Mouse (Mus musculus): ENCODE results near the gene Snapin. TPM values are rescaled to one million over a fixed set of nuclear protein-coding genes. Genes with fewer than 3 reads are reported as not detected.

Snapin gene
- polyA plus RNA-seq, 1 experiment from 2014 or later: 79.6 TPM

DNA sequence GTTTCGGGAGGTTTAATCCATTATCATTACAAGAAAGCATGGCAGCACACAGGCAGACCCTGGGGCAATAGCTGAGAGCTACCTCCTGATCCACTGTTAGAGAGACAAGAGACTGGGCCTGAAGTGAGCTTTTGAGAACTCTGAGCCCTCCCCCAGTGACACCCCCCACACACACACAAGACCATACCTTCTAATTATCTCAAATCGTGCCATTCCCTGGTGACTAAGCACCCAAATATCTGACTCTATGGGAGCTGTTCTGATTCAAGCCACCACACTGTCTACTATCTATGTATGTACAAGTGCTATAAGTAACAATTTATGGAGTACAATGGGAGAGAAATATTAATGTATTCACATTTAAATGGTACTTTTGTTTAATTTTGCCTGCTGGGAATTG lies 50.1 kb downstream of the Snapin start:
- H3K4me2 ChIP-seq (ENCODE audit: low read length): no peak overlapping the region
- H3K9ac ChIP-seq (ENCODE audit: low read depth, low read length): no peak overlapping the region
- ATAC-seq (replicated peaks; ENCODE audit: low FRiP score, low read depth) (no peak), DNase-seq (ENCODE audit: low spot score) (no peak)
- H3K9me3 ChIP-seq (replicated peaks; ENCODE audit: low read length): no peaks in the 10 kb centered on the region
- WGBS: 89% methylated on average over 2 of the region's 2 CpGs
- no peak overlapping the region for H3K4me3 ChIP-seq (replicated peaks; ENCODE audit: low read depth, low read length)
- no peak for TF ChIP-seq CTCF (IDR thresholded peaks at IDR 0.05; ENCODE audit: low read depth)
- no peak overlapping the region for H3K27ac ChIP-seq
- H3K27me3 ChIP-seq (ENCODE audit: insufficient read depth, low read length): no peaks in the 10 kb centered on the region
- H3K36me3 ChIP-seq (ENCODE audit: insufficient read depth, low read length): no peaks in the 10 kb centered on the region
- no peaks in the 10 kb centered on the region for H3K4me1 ChIP-seq (replicated peaks; ENCODE audit: insufficient read depth, low read length)

Other genes with a start within 250 kb of the Snapin start
- 4.0 and 5.1 TPM in 2 replicates for gene Creb3l4, start 247.5 kb downstream of the Snapin start, polyA plus RNA-seq (2015; fragmentation: Nextera tagmentation; extraction: Ambion mirVana)
- 130 TPM in 2 replicates for gene Slc39a1, start 242.9 kb downstream of the Snapin start, polyA plus RNA-seq (2015; fragmentation: Nextera tagmentation; extraction: Ambion mirVana)
- gene Crtc2, start 236.9 kb downstream of the Snapin start, polyA plus RNA-seq (2015; fragmentation: Nextera tagmentation; extraction: Ambion mirVana): 20.7 and 23.7 TPM in 2 replicates
- 2.2 TPM in 2 replicates for gene Dennd4b, start 225.8 kb downstream of the Snapin start, polyA plus RNA-seq (2015; fragmentation: Nextera tagmentation; extraction: Ambion mirVana)
- 8.1 and 8.9 TPM in 2 replicates for gene Gatad2b, start 197.9 kb downstream of the Snapin start, polyA plus RNA-seq (2015; fragmentation: Nextera tagmentation; extraction: Ambion mirVana)
- gene Slc27a3, start 101.1 kb downstream of the Snapin start, polyA plus RNA-seq (2015; fragmentation: Nextera tagmentation; extraction: Ambion mirVana): 15.1 and 16.1 TPM in 2 replicates
- gene Ints3, start 57.4 kb downstream of the Snapin start, polyA plus RNA-seq (2015; fragmentation: Nextera tagmentation; extraction: Ambion mirVana): 17.0 and 17.9 TPM in 2 replicates
- 16.7 and 17.1 TPM in 2 replicates for gene Npr1, start 25.2 kb downstream of the Snapin start, polyA plus RNA-seq (2015; fragmentation: Nextera tagmentation; extraction: Ambion mirVana)
- 118 and 134 TPM in 2 replicates for gene Ilf2, start 14.9 kb downstream of the Snapin start, polyA plus RNA-seq (2015; fragmentation: Nextera tagmentation; extraction: Ambion mirVana)
- gene Chtop, start 18.5 kb upstream of the Snapin start, polyA plus RNA-seq (2015; fragmentation: Nextera tagmentation; extraction: Ambion mirVana): 122 and 126 TPM in 2 replicates
- gene S100a1, start 23.4 kb upstream of the Snapin start, polyA plus RNA-seq (2015; fragmentation: Nextera tagmentation; extraction: Ambion mirVana): 336 and 353 TPM in 2 replicates
- gene S100a13, start 23.4 kb upstream of the Snapin start, polyA plus RNA-seq (2015; fragmentation: Nextera tagmentation; extraction: Ambion mirVana): 72.2 and 78.5 TPM in 2 replicates
- 10.2 and 12.5 TPM in 2 replicates for gene S100a14, start 35.8 kb upstream of the Snapin start, polyA plus RNA-seq (2015; fragmentation: Nextera tagmentation; extraction: Ambion mirVana)
- gene S100a16, start 46.2 kb upstream of the Snapin start, polyA plus RNA-seq (2015; fragmentation: Nextera tagmentation; extraction: Ambion mirVana): 242 and 252 TPM in 2 replicates
- gene S100a3, start 69.5 kb upstream of the Snapin start, polyA plus RNA-seq (2015; fragmentation: Nextera tagmentation; extraction: Ambion mirVana): 0.15 and 0.16 TPM in 2 replicates
- not detected in 2 replicates for gene S100a2, start 99.2 kb upstream of the Snapin start, polyA plus RNA-seq (2015; fragmentation: Nextera tagmentation; extraction: Ambion mirVana)
- not detected in 2 replicates for gene Gm42674, start 110.9 kb upstream of the Snapin start, polyA plus RNA-seq (2015; fragmentation: Nextera tagmentation; extraction: Ambion mirVana)
- 11.5 and 18.3 TPM in 2 replicates for gene S100a4, start 112.7 kb upstream of the Snapin start, polyA plus RNA-seq (2015; fragmentation: Nextera tagmentation; extraction: Ambion mirVana)
- gene S100a5, start 117.5 kb upstream of the Snapin start, polyA plus RNA-seq (2015; fragmentation: Nextera tagmentation; extraction: Ambion mirVana): 0.77 and 1.4 TPM in 2 replicates
- 395 and 525 TPM in 2 replicates for gene S100a6, start 121.8 kb upstream of the Snapin start, polyA plus RNA-seq (2015; fragmentation: Nextera tagmentation; extraction: Ambion mirVana)
- gene S100a7a, start 163.0 kb upstream of the Snapin start, polyA plus RNA-seq (2015; fragmentation: Nextera tagmentation; extraction: Ambion mirVana): 0.14 TPM in 1 of 2 replicates, not detected in the other
- 65.2 and 69.2 TPM in 2 replicates for gene S100a8, start 177.9 kb upstream of the Snapin start, polyA plus RNA-seq (2015; fragmentation: Nextera tagmentation; extraction: Ambion mirVana)
- 42.4 and 42.6 TPM in 2 replicates for gene S100a9, start 204.7 kb upstream of the Snapin start, polyA plus RNA-seq (2015; fragmentation: Nextera tagmentation; extraction: Ambion mirVana)
- gene Pglyrp4, start 235.9 kb upstream of the Snapin start, polyA plus RNA-seq (2015; fragmentation: Nextera tagmentation; extraction: Ambion mirVana): 0.07 TPM in 1 of 2 replicates, not detected in the other